Mouse (Mus musculus) inflammation-experienced regulatory T-cells, adult 6 months (primary cell): ENCODE results near the gene Ccdc62. TPM values are rescaled to one million over a fixed set of nuclear protein-coding genes. Genes with fewer than 3 reads are reported as not detected.

ENCODE experiments used
- ATAC-seq: one replicate; pipeline ENCODE4 v1.8.0; 2017
- polyA plus RNA-seq, 3 experiments: library from polyadenylated mRNA; unstranded; fragments of 100-300 nt; shearing (Covaris generic); gene quantifications; one replicate each; pipeline ENCODE4 v1.2.1; 2017

Gene Ccdc62
- polyA plus RNA-seq, 3 experiments from 2014 or later = 6.2 to 16.6 (median 8.1) TPM

- no peak for ATAC-seq
Measured at GRCm38 (mm10) chr5:124004356-124005150, 74.1 kb downstream of the Ccdc62 start.

- ATAC-seq = no peak
Measured at GRCm38 (mm10) chr5:124005151-124005500, 74.6 kb downstream of the Ccdc62 start.

- no peak for ATAC-seq
Measured at GRCm38 (mm10) chr5:124005591-124005990, 75.1 kb downstream of the Ccdc62 start.

GRCm38 (mm10) chr5:124006082-124006873 is 75.8 kb downstream of the Ccdc62 start:
- ATAC-seq = no peak

GRCm38 (mm10) chr5:124006891-124007491 is 76.5 kb downstream of the Ccdc62 start:
- no peak for ATAC-seq

GRCm38 (mm10) chr5:124010077-124010476 is 79.6 kb downstream of the Ccdc62 start:
- ATAC-seq = no peak

- no peak for ATAC-seq
Measured at GRCm38 (mm10) chr5:124010910-124011655, 80.6 kb downstream of the Ccdc62 start.

GRCm38 (mm10) chr5:124011927-124012326 is 81.4 kb downstream of the Ccdc62 start:
- no peak for ATAC-seq

GRCm38 (mm10) chr5:124012885-124013284 is 82.4 kb downstream of the Ccdc62 start:
- no peak for ATAC-seq

GRCm38 (mm10) chr5:124013747-124014146 is 83.3 kb downstream of the Ccdc62 start:
- no peak for ATAC-seq

GRCm38 (mm10) chr5:124014180-124014579 is 83.7 kb downstream of the Ccdc62 start:
- ATAC-seq = no peak

GRCm38 (mm10) chr5:124014791-124015251 is 84.3 kb downstream of the Ccdc62 start:
- ATAC-seq = no peak

- ATAC-seq = no peak
Measured at GRCm38 (mm10) chr5:124015727-124016126, 85.2 kb downstream of the Ccdc62 start.

- ATAC-seq = no peak
Measured at GRCm38 (mm10) chr5:124016291-124016821, 85.9 kb downstream of the Ccdc62 start.

- no peak for ATAC-seq
Measured at GRCm38 (mm10) chr5:124017941-124018340, 87.5 kb downstream of the Ccdc62 start.

GRCm38 (mm10) chr5:124018651-124019050 is 88.2 kb downstream of the Ccdc62 start:
- ATAC-seq = no peak

Other genes starting within 250 kb of the Ccdc62 start
- gene Clip1, start 246.1 kb upstream of the Ccdc62 start, polyA plus RNA-seq = 10 to 100 TPM; 41.5 to 56.4 (median 51.1) TPM
- 10 to 100 TPM; 60.2 to 83.6 (median 75.5) TPM for gene Zcchc8, start 209.6 kb upstream of the Ccdc62 start, polyA plus RNA-seq
- 100 to 1,000 TPM; 155 to 186 (median 165) TPM for gene Rsrc2, start 181.3 kb upstream of the Ccdc62 start, polyA plus RNA-seq
- 10 to 100 TPM in 1 of 3 experiments, 1 to 10 TPM in 2; 2.0 to 17.5 (median 2.0) TPM for gene Kntc1, start 181.0 kb upstream of the Ccdc62 start, polyA plus RNA-seq
- gene Hcar2, start 65.2 kb upstream of the Ccdc62 start, polyA plus RNA-seq = under 1 TPM in 2 of 3 experiments, not detected in 1; 0.28 to 0.30 TPM
- gene Hcar1, start 50.7 kb upstream of the Ccdc62 start, polyA plus RNA-seq = not detected
- gene Denr, start 23.5 kb upstream of the Ccdc62 start, polyA plus RNA-seq = 10 to 100 TPM; 60.1 to 83.1 (median 71.9) TPM
- gene Gm43518, start 3.3 kb upstream of the Ccdc62 start, polyA plus RNA-seq = 1 to 10 TPM in 2 of 3 experiments, not detected in 1; 4.9 to 5.1 TPM
- 10 to 100 TPM in 2 of 3 experiments, 1 to 10 TPM in 1; 5.9 to 20.1 (median 14.8) TPM for gene Hip1r, start 42.9 kb downstream of the Ccdc62 start, polyA plus RNA-seq
- 10 to 100 TPM; 18.4 to 21.9 (median 18.7) TPM for gene Vps37b, start 101.6 kb downstream of the Ccdc62 start, polyA plus RNA-seq
- 10 to 100 TPM; 13.2 to 23.3 (median 16.7) TPM for gene Abcb9, start 165.1 kb downstream of the Ccdc62 start, polyA plus RNA-seq
- gene Ogfod2, start 181.6 kb downstream of the Ccdc62 start, polyA plus RNA-seq = 10 to 100 TPM; 16.0 to 23.0 (median 22.9) TPM
- 10 to 100 TPM; 55.1 to 59.0 (median 56.1) TPM for gene Arl6ip4, start 185.4 kb downstream of the Ccdc62 start, polyA plus RNA-seq